Mouse (Mus musculus): Measurements from ENCODE around the gene Sestd1. TPM values are rescaled to one million over a fixed set of nuclear protein-coding genes. Genes with fewer than 3 reads are reported as not detected.
A peak's percentile ranks its signal among the peaks of the same experiment; 100 is the strongest.

Gene Sestd1
- 3.9 and 7.8 TPM in 2 replicates for polyA plus RNA-seq (2012; rRNA removed)

DNA sequence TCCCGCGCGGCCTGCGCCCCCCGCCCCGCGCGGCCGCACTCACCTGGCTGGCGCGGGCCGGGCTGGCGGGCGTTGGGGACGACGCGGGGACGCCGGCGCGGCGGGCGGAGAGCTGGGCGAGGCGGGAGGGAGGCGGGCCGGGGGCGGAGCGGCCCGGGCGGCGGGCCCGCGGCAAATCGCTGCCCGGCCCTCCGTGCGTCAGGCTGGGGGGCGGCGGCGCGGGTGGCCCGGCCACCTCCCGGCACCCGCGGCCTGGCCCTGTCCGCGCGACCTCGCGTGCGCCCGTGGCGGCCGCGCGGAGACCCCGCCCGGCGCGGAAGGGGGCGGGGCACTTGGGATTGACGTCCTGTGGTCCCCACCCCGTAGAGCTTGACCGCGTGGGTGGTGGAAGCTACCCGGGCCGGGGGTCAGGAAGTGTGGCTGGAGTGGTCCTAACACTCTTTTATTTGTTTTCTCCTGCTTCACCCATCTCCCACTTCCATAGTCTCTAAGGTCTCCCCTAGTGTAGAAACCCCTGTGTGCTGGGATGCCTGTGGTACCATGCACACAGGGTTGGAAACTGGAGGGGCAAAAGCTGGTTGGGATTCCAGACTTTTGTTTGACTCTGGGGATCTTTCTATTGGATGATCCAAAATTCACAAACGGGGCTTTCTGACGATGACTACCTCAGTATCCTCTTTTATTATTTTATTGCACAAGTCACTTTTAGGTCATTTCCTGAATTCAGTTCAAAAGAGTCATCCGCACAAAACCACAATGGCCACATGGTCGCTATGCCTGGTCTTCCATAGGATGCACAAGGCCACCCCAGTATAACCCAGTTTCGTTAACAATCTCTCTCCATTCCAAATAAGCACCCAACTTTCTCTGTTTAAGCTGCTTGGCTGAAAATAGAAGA, at the start of gene Sestd1:
TSS of gene Sestd1 (minus strand) at position 81 of the 898 bp plus-strand sequence.
- WGBS, result 3% methylated on average over 66 of the region's 73 CpGs
- Histone ChIP-seq H3K27ac (ENCODE audit: insufficient read depth, low read depth, low read length) (peak within 1 kb of the TSS; percentile 40), H3K36me3 (ENCODE audit: control insufficient read depth, insufficient read depth, low read length) (no peaks in the 10 kb centered on the region)

DNA sequence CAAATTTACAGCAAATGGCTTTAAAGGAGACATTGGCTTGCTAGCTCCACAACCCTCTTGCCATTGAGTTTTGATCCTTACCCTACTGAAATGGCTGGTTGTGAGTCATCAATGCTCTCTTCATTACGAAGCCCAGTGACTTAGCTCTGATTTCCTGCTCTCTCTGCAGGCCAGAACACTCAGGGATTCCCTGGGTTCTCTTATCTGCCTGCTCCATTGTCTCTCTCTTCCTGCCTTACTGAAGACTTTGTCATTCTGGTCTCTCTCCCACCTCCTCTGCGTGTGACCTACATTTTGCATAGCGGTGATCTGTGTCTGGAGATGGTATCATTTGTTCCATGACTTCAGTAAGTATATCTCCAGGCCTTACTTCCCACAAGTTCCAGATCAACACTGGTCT, 46.9 kb upstream of the Sestd1 start:
- WGBS, result 85% methylated on average over 3 of the region's 3 CpGs
- Histone ChIP-seq H3K36me3 (ENCODE audit: control insufficient read depth, insufficient read depth, low read length) (no peaks in the 10 kb centered on the region), H3K27me3 (ENCODE audit: control insufficient read depth, insufficient read depth, low read length) (no peaks in the 10 kb centered on the region), H3K4me1 (ENCODE audit: control insufficient read depth, insufficient read depth, insufficient read length, low read length) (no peaks in the 10 kb centered on the region), H3K4me3 (ENCODE audit: low read depth, low read length) (no peak overlapping the region), H3K27ac (ENCODE audit: insufficient read depth, low read depth, low read length) (no peak overlapping the region)
- TF ChIP-seq POLR2A (IDR thresholded peaks at IDR 0.05; ENCODE audit: low read depth, low read length) (no peak), CTCF (IDR thresholded peaks at IDR 0.05; ENCODE audit: extremely low read depth, insufficient read length, insufficient replicate concordance, low read depth, low read length) (no peak)

More for the DNA sequence above, at the start of gene Sestd1:
- Histone ChIP-seq H3K4me1 (ENCODE audit: control insufficient read depth, insufficient read depth, insufficient read length, low read length) (peaks cover 4% of the 10 kb centered on the region; the same call in 1 of the 2 replicates), H3K27me3 (ENCODE audit: control insufficient read depth, insufficient read depth, low read length) (no peaks in the 10 kb centered on the region), H3K4me3 (ENCODE audit: low read depth, low read length) (peak within 1 kb of the TSS; percentile 98)
- no peak for TF ChIP-seq POLR2A (IDR thresholded peaks at IDR 0.05; ENCODE audit: low read depth, low read length)
- TF ChIP-seq CTCF (IDR thresholded peaks at IDR 0.05; ENCODE audit: extremely low read depth, insufficient read length, insufficient replicate concordance, low read depth, low read length), result no peak

DNA sequence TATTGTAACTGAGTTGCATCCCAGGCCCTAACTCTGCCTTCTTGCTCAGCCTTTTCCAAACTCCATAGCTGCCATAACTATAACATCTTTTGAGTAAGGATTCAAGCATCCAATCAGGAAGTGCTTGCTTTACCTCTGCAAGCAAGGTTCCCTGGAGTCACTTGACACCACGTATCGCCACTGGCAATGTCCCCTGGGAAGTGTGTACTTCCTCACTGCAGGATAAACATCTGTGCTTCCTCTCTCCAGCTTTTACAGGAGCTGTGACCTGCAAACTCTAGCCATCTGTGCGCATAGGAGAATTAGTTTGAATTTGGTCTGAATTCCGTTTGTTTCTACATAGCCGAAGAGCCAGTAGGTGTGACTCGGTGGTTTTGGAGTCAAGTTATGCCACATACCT, 43.3 kb upstream of the Sestd1 start:
- no peak overlapping the region for H3K27ac ChIP-seq (ENCODE audit: insufficient read depth, low read depth, low read length)
- TF ChIP-seq CTCF (IDR thresholded peaks at IDR 0.05; ENCODE audit: extremely low read depth, insufficient read length, insufficient replicate concordance, low read depth, low read length) (no peak), POLR2A (IDR thresholded peaks at IDR 0.05; ENCODE audit: low read depth, low read length) (no peak)
- H3K4me3 ChIP-seq (ENCODE audit: low read depth, low read length), result no peak overlapping the region
- H3K27me3 ChIP-seq (ENCODE audit: control insufficient read depth, insufficient read depth, low read length), result no peaks in the 10 kb centered on the region
- WGBS, result 61% methylated on average over 6 of the region's 6 CpGs
- no peaks in the 10 kb centered on the region for H3K4me1 ChIP-seq (ENCODE audit: control insufficient read depth, insufficient read depth, insufficient read length, low read length)
- no peaks in the 10 kb centered on the region for H3K36me3 ChIP-seq (ENCODE audit: control insufficient read depth, insufficient read depth, low read length)

DNA sequence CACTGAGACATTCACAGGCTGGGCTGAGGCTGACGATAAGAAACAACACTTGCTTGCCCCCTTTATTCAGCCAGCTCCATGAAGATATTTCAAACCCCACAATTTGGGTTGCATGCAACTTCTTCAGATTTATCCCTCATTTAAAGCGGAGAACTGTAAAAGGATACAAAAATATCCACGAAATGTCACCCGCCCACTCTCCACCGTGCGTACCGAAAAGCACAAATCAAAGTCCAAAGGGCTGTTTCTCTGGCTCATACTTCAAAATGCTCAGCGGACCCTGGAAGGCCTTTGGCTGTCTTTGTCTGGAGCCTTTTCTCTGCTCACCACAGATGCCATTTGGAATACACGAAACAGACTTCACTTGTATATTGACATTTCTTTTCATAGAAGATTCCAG, 42.8 kb upstream of the Sestd1 start:
- no peaks in the 10 kb centered on the region for H3K27me3 ChIP-seq (ENCODE audit: control insufficient read depth, insufficient read depth, low read length)
- H3K27ac ChIP-seq (ENCODE audit: insufficient read depth, low read depth, low read length), result no peak overlapping the region
- no peaks in the 10 kb centered on the region for H3K4me1 ChIP-seq (ENCODE audit: control insufficient read depth, insufficient read depth, insufficient read length, low read length)
- 36% methylated on average over 9 of the region's 9 CpGs for WGBS
- TF ChIP-seq CTCF (IDR thresholded peaks at IDR 0.05; ENCODE audit: extremely low read depth, insufficient read length, insufficient replicate concordance, low read depth, low read length), result no peak
- no peak for TF ChIP-seq POLR2A (IDR thresholded peaks at IDR 0.05; ENCODE audit: low read depth, low read length)
- H3K36me3 ChIP-seq (ENCODE audit: control insufficient read depth, insufficient read depth, low read length), result no peaks in the 10 kb centered on the region
- no peak overlapping the region for H3K4me3 ChIP-seq (ENCODE audit: low read depth, low read length)

DNA sequence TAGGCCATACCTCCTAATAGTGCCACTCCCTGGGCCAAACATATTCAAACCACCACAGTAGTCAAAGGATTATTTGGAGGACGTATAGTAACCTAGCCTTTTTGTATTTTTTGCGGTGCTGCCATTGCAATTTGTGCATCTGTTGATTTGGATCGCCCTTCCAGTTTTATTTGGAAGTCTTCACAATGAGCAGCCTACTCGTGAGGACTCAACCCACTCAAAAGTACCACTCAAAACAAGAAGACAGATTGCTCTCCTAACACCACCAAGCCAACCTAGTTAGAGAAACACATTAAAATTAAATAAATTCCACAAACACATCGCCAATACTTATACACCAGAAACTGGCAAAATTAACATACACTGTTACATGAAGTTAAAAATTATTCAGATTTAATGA, 38.8 kb upstream of the Sestd1 start:
- no peak overlapping the region for H3K4me3 ChIP-seq (ENCODE audit: low read depth, low read length)
- WGBS, result 94% methylated on average over 5 of the region's 5 CpGs

DNA sequence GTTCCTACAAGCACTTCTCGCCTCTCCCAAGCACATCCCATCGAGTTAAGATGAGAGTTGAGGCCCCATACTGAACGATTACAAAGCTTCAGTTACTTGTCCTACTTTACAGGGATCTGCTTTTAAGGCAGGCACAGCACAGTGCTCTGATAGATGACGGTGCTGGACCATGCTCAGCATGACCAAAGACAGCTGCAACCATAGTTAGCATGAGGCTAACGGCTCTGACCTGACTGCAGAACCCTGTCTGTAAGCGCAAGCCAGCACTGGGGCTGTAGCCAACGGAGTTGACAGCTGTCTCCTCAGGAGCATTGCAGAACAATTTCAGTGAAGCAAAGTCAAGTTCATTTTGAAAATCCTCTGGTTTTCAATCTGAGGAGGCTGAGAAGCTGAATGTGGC, 36.6 kb upstream of the Sestd1 start:
- no peak overlapping the region for H3K27ac ChIP-seq (ENCODE audit: insufficient read depth, low read depth, low read length)
- no peak for TF ChIP-seq CTCF (IDR thresholded peaks at IDR 0.05; ENCODE audit: extremely low read depth, insufficient read length, insufficient replicate concordance, low read depth, low read length)
- WGBS, result 54% methylated on average over 7 of the region's 7 CpGs
- no peak overlapping the region for H3K4me3 ChIP-seq (ENCODE audit: low read depth, low read length)
- no peaks in the 10 kb centered on the region for H3K36me3 ChIP-seq (ENCODE audit: control insufficient read depth, insufficient read depth, low read length)
- H3K27me3 ChIP-seq (ENCODE audit: control insufficient read depth, insufficient read depth, low read length), result no peaks in the 10 kb centered on the region
- no peaks in the 10 kb centered on the region for H3K4me1 ChIP-seq (ENCODE audit: control insufficient read depth, insufficient read depth, insufficient read length, low read length)

More for the DNA sequence above, 38.8 kb upstream of the Sestd1 start:
- TF ChIP-seq CTCF (IDR thresholded peaks at IDR 0.05; ENCODE audit: extremely low read depth, insufficient read length, insufficient replicate concordance, low read depth, low read length) (no peak), POLR2A (IDR thresholded peaks at IDR 0.05; ENCODE audit: low read depth, low read length) (no peak)
- H3K27me3 ChIP-seq (ENCODE audit: control insufficient read depth, insufficient read depth, low read length), result no peaks in the 10 kb centered on the region
- H3K27ac ChIP-seq (ENCODE audit: insufficient read depth, low read depth, low read length), result no peak overlapping the region
- H3K4me1 ChIP-seq (ENCODE audit: control insufficient read depth, insufficient read depth, insufficient read length, low read length), result no peaks in the 10 kb centered on the region
- H3K36me3 ChIP-seq (ENCODE audit: control insufficient read depth, insufficient read depth, low read length), result no peaks in the 10 kb centered on the region

GRCm38 (mm10) chr2:77313846-77314245, 33.5 kb upstream of the Sestd1 start:
- H3K36me3 ChIP-seq (ENCODE audit: control insufficient read depth, insufficient read depth, low read length), result no peaks in the 10 kb centered on the region
- H3K4me1 ChIP-seq (ENCODE audit: control insufficient read depth, insufficient read depth, insufficient read length, low read length), result no peaks in the 10 kb centered on the region
- no peaks in the 10 kb centered on the region for H3K27me3 ChIP-seq (ENCODE audit: control insufficient read depth, insufficient read depth, low read length)
- H3K4me3 ChIP-seq (ENCODE audit: low read depth, low read length), result no peak overlapping the region
- WGBS, result 92% methylated on average over 10 of the region's 10 CpGs
- no peak overlapping the region for H3K27ac ChIP-seq (ENCODE audit: insufficient read depth, low read depth, low read length)
- TF ChIP-seq CTCF (IDR thresholded peaks at IDR 0.05; ENCODE audit: extremely low read depth, insufficient read length, insufficient replicate concordance, low read depth, low read length) (no peak), POLR2A (IDR thresholded peaks at IDR 0.05; ENCODE audit: low read depth, low read length) (no peak)
